In genomic region chr6:138391085-138391484, GRCm38 (mm10) we compare ENCODE assay signal across 12 mouse cellular contexts.
"Had no signal": no experiment of that assay in that cellular context is flagged by ENCODE, and none has a peak within 500 bp of the region (broad histone marks: within the 10 kb centered on the region; RNA-seq: fewer than 3 reads in every experiment).

No protein-coding gene starts in this region.

- H3K4me3 ChIP-seq: layer of hippocampus, adult 2 months; limb, embryonic 13.5 days; midbrain, embryonic 12.5 days; myocyte; neural tube, embryonic 15.5 days had no signal

- DNase-seq: kidney, postnatal 25 days; left cerebral cortex, postnatal 4 days; lung, adult 18-20 months; right cerebral cortex, adult 18-20 months; right cerebral cortex, postnatal 25 days; thymus, postnatal 36 days had no signal

- H3K27ac ChIP-seq: layer of hippocampus, adult 2 months; limb, embryonic 13.5 days; liver, embryonic 14.5 days; midbrain, embryonic 12.5 days; neural tube, embryonic 15.5 days had no signal

- H3K27me3 ChIP-seq: limb, embryonic 13.5 days; midbrain, embryonic 12.5 days; neural tube, embryonic 15.5 days had no signal

- H3K36me3 ChIP-seq: limb, embryonic 13.5 days; midbrain, embryonic 12.5 days; neural tube, embryonic 15.5 days had no signal

- H3K9ac ChIP-seq: limb, embryonic 13.5 days; liver, embryonic 14.5 days; midbrain, embryonic 12.5 days; neural tube, embryonic 15.5 days had no signal

- H3K9me3 ChIP-seq: limb, embryonic 13.5 days; midbrain, embryonic 12.5 days; neural tube, embryonic 15.5 days had no signal

- H3K4me2 ChIP-seq: limb, embryonic 13.5 days; midbrain, embryonic 12.5 days; neural tube, embryonic 15.5 days had no signal
